Mouse (Mus musculus) heart, postnatal 25 days (tissue): ENCODE measurements around the gene Rps6kl1. TPM values are rescaled to one million over a fixed set of nuclear protein-coding genes. Genes with fewer than 3 reads are reported as not detected.
A peak's percentile ranks its signal among the peaks of the same experiment; 100 is the strongest.
"Not testable (repeated sequence)": the region's sequence is repeated elsewhere in the genome, so short reads cannot be mapped to it uniquely, and the experiment has no call there.

Experiments used
- DNase-seq: peaks from one replicate; pipeline ENCODE4 v3.0.0; 2022; ENCODE audit warnings: low spot score
- intact Hi-C: fragments of 180-260 bp; cut with DNase I; formaldehyde crosslinking; loops from one replicate; pipeline ENCODE4 v1.15.1; 2025
- total RNA-seq, 2 experiments: library from RNA; stranded (reverse); gene quantifications; 2 replicates each; pipeline ENCODE4 v1.2.3; 2021

The Rps6kl1 gene
- total RNA-seq, 2 experiments from 2014 or later, result 2.6 to 4.3 TPM

DNA sequence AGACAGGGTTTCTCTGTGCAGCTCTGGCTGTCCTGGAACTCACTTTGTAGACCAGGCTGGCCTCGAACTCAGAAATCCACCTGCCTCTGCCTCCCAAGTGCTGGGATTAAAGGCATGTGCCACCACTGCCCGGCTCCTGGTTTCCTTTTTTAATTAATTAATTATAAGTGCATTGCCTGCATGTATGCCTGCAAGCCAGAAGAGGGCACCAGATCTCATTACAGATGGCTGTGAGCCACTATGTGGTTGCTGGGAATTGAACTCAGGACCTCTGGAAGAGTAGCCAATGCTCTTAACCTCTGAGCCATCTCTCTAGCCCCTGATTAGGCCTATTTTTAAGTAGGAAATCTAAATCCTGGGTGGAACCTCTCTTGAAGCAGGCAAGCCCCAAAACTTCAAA lies 6.8 kb downstream of the Rps6kl1 start:
- intact Hi-C loops, result loop anchor here (5.0 kb wide), 1 partner anchor 52 kb away; no protein-coding TSS in a partner anchor
- DNase-seq, result not testable (repeated sequence)

DNA sequence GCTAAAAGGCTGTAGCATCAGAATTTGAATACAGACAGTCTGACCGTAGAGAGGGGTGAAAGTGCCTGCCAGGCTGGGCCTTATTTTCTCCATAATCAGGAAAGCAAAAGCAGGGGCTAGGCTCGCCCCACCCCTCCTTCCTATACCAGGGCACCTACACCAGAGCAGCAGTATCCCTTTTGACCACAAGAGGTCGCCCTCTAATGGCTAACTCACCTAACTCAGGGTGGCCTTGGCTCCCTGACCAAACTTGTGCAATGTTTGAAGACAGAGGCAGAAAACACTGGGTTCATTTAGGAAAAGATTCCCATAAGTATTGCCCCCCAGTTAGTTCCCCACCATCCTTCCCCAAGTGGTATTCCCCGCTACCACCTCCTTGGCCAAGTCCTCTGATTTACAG lies 8.3 kb downstream of the Rps6kl1 start:
- DNase-seq, result peak; percentile 53
- intact Hi-C loops, result loop anchor here (1.0 to 5.0 kb wide), 3 partner anchors 26 to 162 kb away; no protein-coding TSS in a partner anchor

DNA sequence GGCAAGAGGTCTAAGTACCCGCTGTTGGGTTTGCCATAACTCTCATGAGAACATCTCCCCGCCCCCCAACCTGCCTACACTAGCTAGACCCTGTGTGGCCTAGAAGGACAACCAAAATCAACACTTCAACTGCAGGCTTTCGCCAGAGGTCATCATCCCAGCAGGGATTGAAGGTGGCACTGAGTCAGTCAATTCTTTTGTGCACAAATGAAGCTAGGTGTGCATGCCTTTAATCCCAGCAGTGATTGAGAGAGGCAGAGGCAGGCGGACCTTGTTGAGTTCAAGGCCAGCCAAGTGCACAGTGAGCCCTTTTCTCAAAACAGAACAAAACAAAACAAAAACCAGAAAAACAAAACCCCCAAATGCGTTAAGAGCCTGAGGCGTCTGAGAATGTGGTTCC lies 10.0 kb downstream of the Rps6kl1 start:
- no peak for DNase-seq

DNA sequence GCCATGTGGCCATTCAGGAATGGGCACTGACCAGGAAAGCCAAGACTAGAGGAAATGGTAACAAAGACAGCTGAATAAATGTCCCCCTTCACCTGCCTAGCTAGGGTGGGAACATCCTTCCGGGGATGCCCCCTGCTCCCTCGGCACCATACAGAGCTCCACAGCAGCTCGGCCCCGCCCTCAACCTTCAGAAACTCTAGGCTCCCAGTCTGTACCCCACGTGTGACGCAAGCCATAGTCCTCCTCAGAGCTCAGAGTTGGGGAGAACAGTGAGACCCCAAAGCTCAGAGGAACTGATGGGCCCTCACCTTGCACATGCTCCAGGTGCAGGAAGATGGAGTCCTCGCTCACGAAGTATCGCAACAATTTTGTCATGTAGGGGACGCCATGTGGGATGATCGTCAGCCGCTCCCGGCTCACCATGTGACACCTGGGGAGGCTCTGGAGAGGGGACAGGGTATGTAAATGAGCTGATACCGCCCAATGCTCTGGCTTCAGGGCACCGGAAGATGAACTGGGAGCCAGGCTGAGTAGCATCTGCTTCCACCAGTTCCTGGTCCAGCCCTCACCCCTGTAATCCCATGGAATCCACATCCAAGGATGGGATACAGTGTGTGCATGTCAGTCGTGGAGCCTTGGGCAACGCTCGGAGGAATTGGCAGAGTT lies 10.9 kb downstream of the Rps6kl1 start:
- DNase-seq, result no peak
- intact Hi-C loops, result loop anchor here (5.0 kb wide), 1 partner anchor 48 kb away; no protein-coding TSS in a partner anchor

More for the DNA sequence above, 10.0 kb downstream of the Rps6kl1 start:
- intact Hi-C loops, result loop anchor here (5.0 kb wide), 1 partner anchor 49 kb away; no protein-coding TSS in a partner anchor

DNA sequence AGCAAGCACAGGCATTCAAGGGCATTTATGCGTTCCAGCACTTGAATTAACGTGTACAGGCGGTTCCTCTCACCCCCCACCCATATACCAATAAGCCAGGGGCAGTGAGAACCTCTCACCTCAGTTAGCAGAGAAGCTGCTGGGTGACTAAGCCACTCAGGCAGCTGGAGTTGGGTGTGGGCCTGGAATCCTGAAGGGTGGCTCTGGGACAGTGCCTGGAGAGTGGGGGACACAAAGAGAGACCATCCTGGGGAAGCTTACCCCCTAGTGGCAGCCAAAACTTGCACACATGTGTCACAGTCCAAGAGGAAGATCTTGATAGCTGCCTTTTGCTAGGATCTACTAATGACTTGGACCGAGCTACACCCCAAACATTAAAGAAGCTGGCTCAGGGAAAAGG lies 14.4 kb downstream of the Rps6kl1 start:
- intact Hi-C loops, result no loop called here
- no peak for DNase-seq

DNA sequence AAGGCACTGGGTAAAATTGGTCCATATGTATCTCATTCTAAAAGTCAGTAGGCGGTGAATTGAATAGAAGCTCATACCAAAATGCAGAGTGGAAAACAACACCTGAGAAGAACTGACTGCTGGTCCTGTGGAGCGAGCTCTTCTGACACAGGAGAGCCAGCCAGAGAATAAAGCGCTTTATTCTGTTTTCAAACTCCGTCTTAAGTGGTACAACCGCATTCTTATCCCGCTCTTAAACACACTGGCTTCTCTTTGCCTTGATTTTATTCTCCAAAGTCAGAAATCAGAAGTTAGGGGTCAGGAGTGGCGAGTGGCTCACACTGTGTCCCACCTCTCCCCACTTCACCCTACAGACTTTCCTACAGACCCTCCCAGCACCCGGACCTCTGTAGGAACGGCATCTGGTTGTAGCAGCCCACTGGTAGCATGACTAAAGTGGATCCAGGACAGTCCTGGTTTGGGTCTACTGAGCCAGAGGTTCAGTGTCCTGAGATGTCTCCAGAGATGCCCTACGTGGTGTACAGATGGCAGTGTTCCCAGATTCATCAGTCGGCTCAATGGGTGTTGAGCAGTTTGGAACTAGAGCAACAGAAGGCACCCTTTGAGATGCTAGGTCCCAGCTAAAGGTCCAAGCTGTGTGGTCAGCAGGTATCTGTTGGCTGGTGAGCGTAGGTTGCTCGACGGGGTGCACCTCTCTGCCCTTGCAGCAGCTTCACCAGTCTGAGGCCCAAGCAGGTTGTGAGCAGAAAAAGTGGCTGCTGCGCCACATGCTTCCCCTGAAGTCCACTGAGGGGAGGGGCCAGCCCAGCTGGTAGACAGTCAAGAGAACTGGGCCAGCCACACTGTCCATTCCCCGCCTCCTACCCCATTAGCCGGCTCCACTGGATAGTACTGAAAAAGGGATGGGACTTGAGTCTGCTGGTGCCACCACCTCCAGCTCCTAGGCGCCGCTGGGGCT lies 15.3 kb downstream of the Rps6kl1 start:
- no peak for DNase-seq
- intact Hi-C loops, result no loop called here

DNA sequence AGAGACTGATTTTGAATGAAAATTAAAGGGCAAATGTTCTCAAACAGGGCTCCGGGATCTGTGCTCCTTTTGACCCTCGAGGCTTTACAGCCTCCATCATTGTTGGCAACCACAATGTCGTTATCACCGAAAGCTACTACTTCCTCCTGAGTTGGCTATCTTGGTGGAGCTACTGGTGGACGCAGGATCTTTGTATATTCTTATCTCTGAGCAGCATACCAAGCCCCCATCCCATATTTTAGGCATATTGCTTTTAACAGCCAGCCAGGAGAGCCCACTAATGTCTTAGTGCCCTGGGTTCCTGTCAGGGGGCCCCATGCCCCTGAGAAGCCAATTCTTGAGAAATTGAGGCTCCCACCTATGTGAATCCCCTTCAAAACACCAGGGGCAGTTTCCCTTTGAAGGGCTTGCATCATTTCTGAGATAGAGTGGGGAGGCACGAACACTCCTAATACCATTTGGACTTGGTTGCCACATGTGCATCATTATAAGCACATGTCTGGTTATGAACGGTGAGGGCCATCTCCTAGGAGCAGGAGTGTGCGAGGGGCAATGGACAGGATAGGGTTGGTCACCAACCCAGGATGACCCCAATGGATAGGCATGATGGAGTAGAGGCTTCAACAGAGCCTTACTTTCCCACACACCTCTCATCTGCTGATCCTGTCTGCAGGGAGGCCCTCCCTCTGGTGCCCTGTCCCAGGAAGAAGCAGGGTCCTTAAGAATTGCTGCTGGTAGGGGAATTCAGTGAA lies 16.8 kb downstream of the Rps6kl1 start:
- no peak for DNase-seq
- intact Hi-C loops, result no loop called here

DNA sequence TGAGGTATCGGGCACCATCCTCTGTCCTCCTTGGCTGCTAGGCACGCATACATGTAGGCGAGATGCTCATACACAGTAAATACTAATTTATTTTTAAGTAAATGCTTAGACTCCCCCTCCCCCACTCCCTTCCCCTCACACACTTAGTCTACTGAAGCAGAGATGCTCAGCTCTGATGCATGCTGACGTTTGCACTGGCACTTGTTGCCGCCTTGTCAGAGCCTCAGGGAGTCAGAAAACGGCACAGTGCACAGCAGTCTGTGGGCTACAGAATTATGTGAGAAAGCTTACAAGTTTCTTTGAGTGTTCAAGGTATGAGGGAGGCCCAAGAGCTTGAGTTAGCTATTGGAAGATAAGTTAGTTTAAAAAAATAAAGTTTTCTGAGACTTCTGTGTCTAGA lies 19.7 kb downstream of the Rps6kl1 start:
- intact Hi-C loops, result no loop called here
- DNase-seq, result no peak

DNA sequence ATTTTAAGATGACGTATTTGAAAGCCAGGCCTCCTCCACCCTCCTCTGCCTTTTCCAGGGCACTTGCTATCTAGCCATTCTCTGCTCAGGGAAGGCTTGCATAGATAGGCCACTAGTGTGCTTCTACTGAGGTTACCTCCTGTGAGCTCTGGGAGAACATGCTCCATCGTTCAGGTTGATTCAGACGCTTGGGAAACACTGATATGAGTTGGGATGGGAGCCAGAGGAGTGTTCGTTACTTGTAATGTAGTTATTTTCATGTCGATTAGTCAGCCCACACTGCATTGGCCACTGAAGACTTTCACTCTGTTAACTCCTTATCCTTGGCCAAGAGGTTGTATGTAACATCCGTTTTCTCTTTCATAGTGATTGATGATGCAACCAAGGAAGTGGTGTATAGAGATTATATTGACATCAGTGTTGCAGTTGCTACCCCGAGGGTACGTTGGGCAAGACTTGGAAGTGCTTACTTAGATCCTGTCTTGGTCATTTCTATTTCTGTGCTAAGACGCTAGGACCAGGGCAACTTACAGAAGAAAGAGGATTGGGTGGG lies 21.6 kb downstream of the Rps6kl1 start:
- DNase-seq, result no peak
- intact Hi-C loops, result no loop called here

DNA sequence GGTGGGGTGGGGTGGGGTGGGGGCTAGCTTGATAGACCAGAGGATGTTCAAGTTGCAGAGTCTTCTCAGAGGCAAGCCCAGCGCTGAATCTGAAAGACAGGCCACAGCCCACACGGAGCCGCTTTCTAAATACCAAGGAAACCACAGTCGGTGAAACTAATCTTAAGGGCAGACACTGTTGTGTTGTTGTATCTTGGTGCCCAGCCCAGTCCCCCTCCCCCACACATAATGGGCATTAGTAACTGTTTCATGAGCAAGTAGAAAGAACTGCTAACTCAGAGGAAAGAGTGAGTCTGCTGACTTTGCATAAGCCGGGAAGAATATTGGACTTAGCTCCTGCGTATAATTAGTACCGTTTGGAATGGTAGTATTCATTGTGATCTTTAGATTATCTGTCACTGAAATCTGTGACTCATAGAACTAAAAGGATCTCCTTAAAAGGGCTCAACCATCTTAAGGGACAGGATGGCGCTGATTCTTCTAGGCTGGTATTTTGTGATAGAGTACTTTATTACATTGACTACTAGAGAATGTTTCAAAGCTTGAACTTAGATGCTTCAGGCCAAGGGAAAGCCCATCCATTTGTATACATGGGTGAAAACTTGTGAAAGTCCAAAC lies 24.0 kb downstream of the Rps6kl1 start:
- intact Hi-C loops, result no loop called here

DNA sequence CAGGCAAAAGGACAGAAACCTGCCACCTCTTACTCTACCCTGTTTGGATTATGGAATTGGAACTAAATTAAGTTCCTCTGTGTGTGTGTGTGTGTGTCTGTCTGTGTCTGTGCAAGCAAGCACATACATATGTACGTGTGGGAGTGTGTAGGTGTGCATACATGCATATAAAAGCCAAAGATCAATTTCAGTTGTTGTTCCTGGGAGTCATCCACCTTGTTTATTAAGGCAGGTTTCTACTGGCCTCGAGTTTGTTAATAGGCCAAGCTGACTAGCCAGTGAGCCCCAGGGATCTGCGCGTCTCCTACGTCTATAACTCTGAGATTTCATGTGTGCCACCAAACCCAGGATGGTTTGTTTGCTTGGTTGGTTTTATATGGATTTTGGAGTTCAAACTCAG lies 26.3 kb downstream of the Rps6kl1 start:
- DNase-seq, result no peak
- intact Hi-C loops, result no loop called here

More for the DNA sequence above, 24.0 kb downstream of the Rps6kl1 start:
- DNase-seq, result no peak

DNA sequence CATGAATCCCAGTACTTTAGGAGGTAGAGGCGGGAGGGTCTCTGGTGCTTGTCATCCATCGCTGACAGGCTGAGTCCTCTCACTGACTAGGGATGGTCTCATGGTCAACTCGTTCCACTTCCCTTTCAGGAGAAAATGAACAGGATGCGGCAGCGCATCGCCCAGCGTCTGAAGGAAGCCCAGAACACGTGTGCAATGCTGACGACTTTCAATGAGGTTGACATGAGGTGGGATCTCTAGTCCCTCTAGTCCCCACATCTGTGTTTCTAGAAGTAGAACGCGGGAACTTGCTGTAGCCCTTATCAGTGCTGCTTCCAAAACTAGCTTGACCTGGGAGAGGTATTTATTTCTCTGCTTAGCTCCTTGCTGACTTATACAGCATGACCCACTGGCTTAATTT lies 27.4 kb downstream of the Rps6kl1 start:
- no peak for DNase-seq
- intact Hi-C loops, result no loop called here

DNA sequence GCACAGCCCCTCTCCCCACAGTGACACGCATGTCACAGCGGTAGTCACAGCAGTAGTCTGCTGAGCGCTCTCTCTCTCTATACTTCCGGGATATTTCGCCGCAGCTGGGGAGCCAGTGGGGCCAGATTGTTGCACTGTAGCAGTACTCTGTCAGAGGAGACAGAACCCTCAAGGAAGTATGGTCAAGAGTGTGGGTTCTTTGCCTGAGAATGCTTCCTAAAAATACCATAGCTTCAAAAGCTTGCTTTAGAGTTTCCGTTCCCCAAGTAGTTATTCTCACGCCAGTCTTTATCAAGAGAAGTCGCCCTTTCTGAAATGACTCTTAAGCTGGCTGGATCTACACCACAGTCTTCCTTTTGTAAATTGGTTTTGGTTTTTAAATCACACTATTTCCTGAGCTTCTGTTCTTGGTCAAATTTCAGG lies 27.9 kb downstream of the Rps6kl1 start:
- no peak for DNase-seq
- intact Hi-C loops, result no loop called here

DNA sequence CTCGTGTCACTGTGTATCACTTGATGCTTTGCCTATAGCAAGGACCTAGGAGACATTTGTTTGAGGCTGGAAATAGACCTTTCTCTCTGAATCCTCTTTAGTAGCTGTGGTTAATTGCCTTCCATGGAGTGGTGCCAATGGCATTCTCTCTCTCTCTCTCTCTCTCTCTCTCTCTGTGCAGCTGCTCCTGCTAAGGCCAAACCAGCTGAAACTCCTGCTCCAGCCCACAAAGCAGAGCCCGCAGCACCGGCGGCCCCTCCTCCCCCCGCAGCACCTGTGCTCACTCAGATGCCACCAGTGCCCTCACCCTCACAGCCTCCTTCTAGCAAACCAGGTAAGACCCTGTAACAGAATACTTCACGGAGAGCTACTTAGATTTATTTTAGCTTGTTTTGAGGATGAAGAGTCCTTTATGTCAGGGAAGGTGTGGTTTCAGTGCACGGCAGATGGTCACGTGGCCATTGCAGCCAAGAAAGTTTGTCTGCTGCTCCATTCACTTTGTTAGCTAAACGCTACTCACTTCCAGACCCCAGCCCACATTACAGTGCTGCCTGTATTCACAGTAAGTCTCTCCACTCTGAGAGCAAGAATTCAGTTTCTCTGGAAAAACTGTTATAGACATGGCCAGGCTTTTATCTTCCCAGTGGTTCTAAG lies 29.1 kb downstream of the Rps6kl1 start:
- DNase-seq, result no peak
- intact Hi-C loops, result no loop called here

DNA sequence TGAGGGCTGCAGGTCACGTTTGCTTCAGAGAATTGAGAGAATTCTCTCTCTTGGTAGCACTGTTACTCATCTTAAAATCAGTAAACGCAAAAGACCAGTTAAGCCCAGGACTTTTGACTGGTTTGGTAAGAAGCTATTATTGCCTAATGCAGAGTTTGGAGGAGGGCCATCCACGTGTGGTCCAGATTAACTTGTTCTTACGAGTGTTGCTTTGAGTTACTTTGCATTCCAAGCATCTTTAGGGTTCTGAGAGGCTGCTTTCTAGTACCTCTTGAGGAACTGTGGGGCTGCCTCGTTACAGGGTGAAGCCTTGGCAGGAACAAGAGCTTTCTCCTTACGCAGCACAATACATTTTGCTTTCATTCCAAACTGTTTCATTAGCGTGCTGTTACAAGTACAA lies 35.4 kb downstream of the Rps6kl1 start:
- no peak for DNase-seq
- intact Hi-C loops, result no loop called here

DNA sequence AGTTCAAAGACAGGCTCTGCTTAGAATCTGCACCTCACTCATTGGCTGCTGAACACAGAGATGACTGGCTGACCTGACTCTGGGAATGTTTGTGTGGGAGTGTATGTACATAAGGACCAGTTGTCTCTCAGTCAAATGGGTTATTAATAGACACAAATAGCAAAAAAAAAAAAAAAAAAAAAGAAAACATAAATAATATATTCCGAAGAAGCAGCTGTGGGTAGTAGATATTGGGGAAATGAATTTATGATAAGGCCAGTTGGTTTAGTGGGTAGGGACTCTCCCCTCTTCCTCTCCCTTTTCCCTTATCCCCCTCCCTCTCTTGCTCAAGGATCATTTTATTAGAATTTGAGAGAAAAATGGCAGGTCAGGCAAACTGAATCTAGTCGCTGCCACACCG lies 37.1 kb downstream of the Rps6kl1 start:
- no peak for DNase-seq
- intact Hi-C loops, result no loop called here

DNA sequence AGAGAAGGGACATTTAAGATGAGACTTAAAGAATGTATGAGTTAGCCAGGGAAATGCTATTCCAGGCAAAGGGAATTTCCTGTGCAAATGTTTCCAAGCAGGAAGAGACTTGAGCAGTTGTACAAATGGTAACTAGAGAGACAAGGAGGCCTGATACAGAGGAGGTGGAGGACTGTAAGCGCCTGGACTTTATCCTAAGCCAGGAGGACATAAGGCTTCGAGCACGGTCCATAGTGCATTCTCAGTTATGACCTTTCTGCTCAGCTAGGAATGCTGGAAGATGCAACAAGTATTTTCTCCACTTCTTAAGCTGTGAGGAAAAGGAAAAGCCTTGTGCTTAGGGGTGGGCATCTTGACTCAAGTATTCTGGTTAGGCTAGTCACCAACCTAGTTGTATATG lies 37.7 kb downstream of the Rps6kl1 start:
- intact Hi-C loops, result no loop called here
- DNase-seq, result no peak

DNA sequence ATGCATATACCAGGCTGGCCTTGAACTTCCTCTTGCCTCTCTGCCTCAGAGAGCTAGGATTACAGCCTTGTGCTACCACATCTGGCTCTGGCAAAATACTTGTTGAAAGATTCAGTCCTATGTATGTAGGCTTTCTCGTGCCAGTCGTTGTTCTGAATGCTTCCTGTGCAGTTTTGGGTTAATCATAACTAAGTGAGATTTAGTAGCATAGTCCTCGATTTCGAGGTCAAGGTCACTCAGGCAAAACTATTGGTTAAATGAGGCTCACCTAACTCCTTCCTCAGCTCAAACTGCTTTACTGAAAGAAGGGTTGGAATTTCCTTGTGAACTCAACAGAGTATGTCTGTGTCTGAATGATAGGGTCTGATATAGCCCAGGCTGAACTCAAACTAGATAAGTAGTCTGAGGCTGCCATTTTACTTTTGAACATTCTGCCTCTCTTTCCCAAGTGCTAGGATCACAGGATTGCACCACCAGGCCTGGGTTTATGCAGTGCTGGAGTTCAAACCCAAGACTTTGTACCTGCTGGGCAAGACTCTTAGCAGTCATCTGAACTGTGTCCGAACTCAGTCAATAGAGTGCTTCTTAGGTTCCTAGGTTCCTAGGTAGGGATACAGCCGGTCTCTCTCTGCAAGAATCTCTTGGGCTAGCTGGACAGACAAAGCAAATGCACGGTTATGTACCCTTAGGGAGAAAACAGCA lies 38.4 kb downstream of the Rps6kl1 start:
- intact Hi-C loops, result no loop called here
- no peak for DNase-seq
